Mouse (Mus musculus) liver, embryonic 11.5 days (tissue): ENCODE measurements at regions not wholly inside any gene's neighbourhood (a gene's known extent, or its start where the extent isn't known, plus 50 kb on each side); places are given as distances from the start of the nearest gene placed in this dataset.
"Not testable (repeated sequence)": the region's sequence is repeated elsewhere in the genome, so short reads cannot be mapped to it uniquely, and the experiment has no call there.

Experiments
- ATAC-seq: fragments of 200-750 bp; cut with Nextera tagmentation; replicated peaks from 2 replicates; pipeline ENCODE4 v1.8.0; 2017; ENCODE audit warnings: moderate number of reproducible peaks, mild to moderate bottlenecking, moderate TSS enrichment, moderate library complexity; ENCODE audit not compliant: low FRiP score
- DNase-seq: peaks from one replicate; pipeline ENCODE4 v3.0.0-alpha.2; 2017; ENCODE audit warnings: low spot score
- H3K27ac ChIP-seq: fragments of 300-500 bp; sonication (generic); 2 replicates; pipeline ENCODE4 v1.5.1; 2014; ENCODE audit warnings: mild to moderate bottlenecking, low read depth, low read length, control low read depth
- H3K27me3 ChIP-seq: fragments of 300-500 bp; sonication (generic); replicated peaks from 2 replicates; pipeline ENCODE4 v1.6.1; 2014; ENCODE audit warnings: low read length, mixed read lengths; ENCODE audit not compliant: control insufficient read depth, insufficient read depth
- H3K36me3 ChIP-seq: fragments of 300-500 bp; sonication (generic); 2 replicates; pipeline ENCODE4 v1.6.1; 2014; ENCODE audit warnings: mild to moderate bottlenecking, low read length, moderate library complexity, mixed read lengths; ENCODE audit not compliant: control insufficient read depth, insufficient read depth
- H3K4me1 ChIP-seq: fragments of 300-500 bp; sonication (generic); replicated peaks from 2 replicates; pipeline ENCODE4 v1.6.1; 2014; ENCODE audit warnings: low read length, mixed read lengths; ENCODE audit not compliant: control insufficient read depth, insufficient read depth
- H3K4me2 ChIP-seq: fragments of 300-500 bp; sonication (generic); 2 replicates; pipeline ENCODE4 v1.6.1; 2014; ENCODE audit warnings: mild to moderate bottlenecking, control low read depth, moderate library complexity
- H3K4me3 ChIP-seq: fragments of 300-500 bp; sonication (generic); 2 replicates; pipeline ENCODE4 v1.5.1; 2014; ENCODE audit warnings: low read depth, low read length, control low read depth
- H3K9ac ChIP-seq: fragments of 300-500 bp; sonication (generic); 2 replicates; pipeline ENCODE4 v1.6.1; 2014; ENCODE audit warnings: low read depth, low read length, control low read depth
- H3K9me3 ChIP-seq: fragments of 300-500 bp; sonication (generic); 2 replicates; pipeline ENCODE4 v1.6.1; 2016; ENCODE audit warnings: low read length, inconsistent platforms, mixed read lengths; ENCODE audit not compliant: control insufficient read depth
- WGBS: fragments of 180-500 bp; shearing (Covaris S2); extraction: QIAGEN DNeasy Blood & Tissue Kit; methylation state at CpG from one replicate; pipeline ENCODE4 v1.1.7; 2014; 5-methylcytosine and 5-hydroxymethylcytosine counted together

GRCm38 (mm10) chr6:31038445-31038844 is 79.6 kb upstream of the Klf14 start:
- not testable (repeated sequence) for H3K4me1 ChIP-seq, H3K9me3 ChIP-seq, H3K27me3 ChIP-seq, ATAC-seq, H3K4me3 ChIP-seq, H3K27ac ChIP-seq, H3K9ac ChIP-seq, H3K36me3 ChIP-seq, DNase-seq, H3K4me2 ChIP-seq
- WGBS = 3% methylated on average over 2 of the region's 2 CpGs

DNA sequence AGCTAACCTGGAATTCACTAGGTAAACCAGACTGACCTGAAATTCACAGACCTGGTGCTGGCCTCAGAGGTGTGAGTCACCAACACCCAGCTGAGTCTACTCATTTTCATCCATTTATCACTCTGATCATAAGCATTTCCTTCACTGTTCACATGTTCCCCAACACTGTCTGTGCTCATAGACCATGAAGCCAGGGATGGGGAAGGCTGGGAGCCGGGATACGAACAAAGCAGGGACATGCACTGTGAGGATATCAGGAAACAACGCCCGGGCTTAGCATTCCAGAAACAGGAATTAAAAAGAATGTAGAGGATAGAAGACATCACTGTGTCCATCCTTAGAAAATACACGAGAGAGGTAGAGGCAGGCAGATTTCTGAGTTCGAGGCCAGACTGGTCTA is 80.6 kb upstream of the Klf14 start:
- no peaks in the 10 kb centered on the region for H3K27me3 ChIP-seq
- no peaks in the 10 kb centered on the region for H3K4me1 ChIP-seq
- DNase-seq (no peak), ATAC-seq (no peak)
- no peak overlapping the region for H3K27ac ChIP-seq
- no peaks in the 10 kb centered on the region for H3K36me3 ChIP-seq
- no peak overlapping the region for H3K9ac ChIP-seq
- 76% methylated on average over 6 of the region's 6 CpGs for WGBS
- H3K4me3 ChIP-seq = no peak overlapping the region
- H3K9me3 ChIP-seq = no peaks in the 10 kb centered on the region
- no peak overlapping the region for H3K4me2 ChIP-seq

- H3K9me3 ChIP-seq = no peaks in the 10 kb centered on the region
- DNase-seq (no peak), ATAC-seq (no peak)
- H3K27me3 ChIP-seq = no peaks in the 10 kb centered on the region
- 85% methylated on average over 6 of the region's 6 CpGs for WGBS
- H3K4me2 ChIP-seq = no peak overlapping the region
- H3K4me3 ChIP-seq = no peak overlapping the region
- H3K27ac ChIP-seq = no peak overlapping the region
- H3K36me3 ChIP-seq = no peaks in the 10 kb centered on the region
- no peak overlapping the region for H3K9ac ChIP-seq
- no peaks in the 10 kb centered on the region for H3K4me1 ChIP-seq
Measured at GRCm38 (mm10) chr6:31040783-31041182, 81.9 kb upstream of the Klf14 start.

DNA sequence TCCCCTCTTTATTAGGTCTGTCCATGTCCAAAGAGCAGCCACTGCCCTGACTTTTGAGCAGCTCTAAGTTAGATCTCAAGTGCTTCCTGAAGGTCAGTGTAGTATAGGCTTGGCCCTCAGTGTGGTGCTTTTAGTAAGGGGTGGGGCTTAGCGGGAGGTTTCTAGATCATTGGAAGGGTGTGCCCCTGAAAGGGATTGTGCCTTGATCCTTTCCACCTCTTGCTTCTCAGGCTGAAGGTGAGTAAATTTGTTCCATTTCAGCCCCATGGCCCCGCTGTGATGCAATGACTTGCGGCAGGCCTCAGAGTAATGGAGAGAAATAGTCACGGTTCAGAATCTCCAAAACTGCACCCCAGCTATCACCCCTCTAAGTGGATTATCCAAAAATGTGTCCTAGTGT is 84.5 kb upstream of the Klf14 start:
- no peaks in the 10 kb centered on the region for H3K9me3 ChIP-seq
- H3K27ac ChIP-seq = no peak overlapping the region
- H3K4me2 ChIP-seq = no peak overlapping the region
- no peaks in the 10 kb centered on the region for H3K27me3 ChIP-seq
- H3K4me1 ChIP-seq = no peaks in the 10 kb centered on the region
- ATAC-seq = no peak
- 92% methylated on average over 4 of the region's 4 CpGs for WGBS
- no peaks in the 10 kb centered on the region for H3K36me3 ChIP-seq
- H3K4me3 ChIP-seq = no peak overlapping the region
- DNase-seq = no peak
- H3K9ac ChIP-seq = no peak overlapping the region

GRCm38 (mm10) chr6:31043919-31044318 is 85.0 kb upstream of the Klf14 start:
- Histone ChIP-seq H3K9me3 (no peaks in the 10 kb centered on the region), H3K4me3 (no peak overlapping the region), H3K4me2 (no peak overlapping the region), H3K27me3 (no peaks in the 10 kb centered on the region), H3K4me1 (no peaks in the 10 kb centered on the region), H3K27ac (no peak overlapping the region), H3K36me3 (no peaks in the 10 kb centered on the region), H3K9ac (no peak overlapping the region)
- WGBS = 83% methylated on average over 3 of the region's 3 CpGs
- DNase-seq (no peak), ATAC-seq (no peak)

DNA sequence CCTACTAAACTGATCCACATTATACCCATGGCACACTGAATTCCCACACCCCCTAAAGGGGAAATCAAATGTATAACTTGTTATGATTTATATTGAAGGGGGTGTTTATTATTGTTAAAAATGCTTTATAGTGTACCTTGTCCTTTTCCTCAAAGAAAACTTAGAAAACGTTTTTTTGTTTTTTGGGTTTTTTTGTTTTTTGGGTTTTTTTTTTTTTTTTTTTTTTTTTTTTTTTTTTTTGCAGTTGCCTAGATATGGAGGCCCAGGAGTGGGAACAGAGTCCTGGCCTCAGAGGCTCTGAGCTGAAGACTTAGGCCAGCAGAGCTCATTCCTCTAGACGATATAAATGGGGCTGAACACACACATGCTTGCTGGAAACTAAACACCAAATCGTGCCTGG is 87.3 kb upstream of the Klf14 start:
- no peak for ATAC-seq
- H3K4me2 ChIP-seq = no peak overlapping the region
- no peak for DNase-seq
- no peaks in the 10 kb centered on the region for H3K4me1 ChIP-seq
- no peak overlapping the region for H3K27ac ChIP-seq
- H3K27me3 ChIP-seq = no peaks in the 10 kb centered on the region
- no peak overlapping the region for H3K4me3 ChIP-seq
- no peak overlapping the region for H3K9ac ChIP-seq
- 64% methylated on average over 3 of the region's 3 CpGs for WGBS
- no peaks in the 10 kb centered on the region for H3K9me3 ChIP-seq
- H3K36me3 ChIP-seq = no peaks in the 10 kb centered on the region

DNA sequence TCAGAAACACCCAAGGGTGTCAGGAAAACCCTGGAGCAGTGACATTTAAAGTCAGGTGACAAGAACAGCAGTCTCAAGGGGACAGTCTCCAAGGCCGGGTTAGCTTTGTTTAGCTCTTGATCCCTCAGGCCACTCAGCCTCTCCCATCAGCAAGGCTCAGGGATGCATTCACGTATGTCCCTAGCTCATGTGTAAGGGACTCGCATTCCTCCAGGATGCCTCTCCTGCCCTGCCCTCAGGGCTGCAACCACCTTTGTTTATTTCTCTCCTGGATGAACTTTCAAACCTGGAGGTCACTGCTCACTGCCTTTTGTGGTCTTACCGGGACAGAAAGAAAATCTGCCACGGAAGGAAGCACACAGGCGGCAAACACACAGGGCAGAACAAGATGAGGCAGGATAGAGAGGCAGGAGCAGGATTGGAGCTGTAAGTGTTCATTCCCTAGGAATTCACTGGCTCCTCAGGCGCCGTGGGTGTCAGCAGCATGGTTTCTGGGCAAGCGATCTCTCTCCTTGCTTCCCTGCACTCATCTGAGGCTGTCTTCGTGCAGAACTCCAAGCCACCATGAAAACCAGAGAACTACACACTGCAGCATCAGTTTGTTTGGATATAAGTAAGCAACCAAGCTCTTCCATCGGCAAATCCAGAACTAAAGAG is 90.2 kb upstream of the Klf14 start:
- no peak for ATAC-seq
- Histone ChIP-seq H3K4me1 (no peaks in the 10 kb centered on the region), H3K36me3 (no peaks in the 10 kb centered on the region), H3K9ac (no peak overlapping the region), H3K4me2 (no peak overlapping the region), H3K4me3 (no peak overlapping the region), H3K9me3 (no peaks in the 10 kb centered on the region), H3K27ac (no peak overlapping the region), H3K27me3 (no peaks in the 10 kb centered on the region)
- no peak for DNase-seq
- 61% methylated on average over 11 of the region's 11 CpGs for WGBS

DNA sequence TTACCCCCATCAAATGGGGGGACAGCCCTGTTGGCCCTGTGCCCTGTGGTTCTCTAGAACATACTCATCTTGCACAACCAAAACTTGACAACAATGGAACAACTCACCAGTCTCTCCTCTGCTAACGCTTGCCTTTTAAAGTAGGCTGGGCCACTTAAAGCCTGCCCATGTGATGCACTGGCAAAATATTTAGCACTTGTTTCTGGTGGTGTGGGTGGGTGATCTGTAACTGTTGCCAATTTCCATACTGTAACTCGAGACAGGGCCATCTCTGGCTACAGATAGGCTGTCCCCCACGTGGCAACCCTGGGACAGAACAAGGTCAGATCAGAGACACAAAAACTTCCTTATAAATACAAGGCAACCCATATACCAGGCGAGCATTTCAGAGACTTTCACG is 92.0 kb upstream of the Klf14 start:
- Histone ChIP-seq H3K4me3 (no peak overlapping the region), H3K4me1 (no peaks in the 10 kb centered on the region), H3K9me3 (no peaks in the 10 kb centered on the region), H3K4me2 (no peak overlapping the region), H3K27me3 (no peaks in the 10 kb centered on the region), H3K36me3 (no peaks in the 10 kb centered on the region), H3K9ac (no peak overlapping the region), H3K27ac (no peak overlapping the region)
- no peak for DNase-seq
- 61% methylated on average over 5 of the region's 5 CpGs for WGBS
- no peak for ATAC-seq

DNA sequence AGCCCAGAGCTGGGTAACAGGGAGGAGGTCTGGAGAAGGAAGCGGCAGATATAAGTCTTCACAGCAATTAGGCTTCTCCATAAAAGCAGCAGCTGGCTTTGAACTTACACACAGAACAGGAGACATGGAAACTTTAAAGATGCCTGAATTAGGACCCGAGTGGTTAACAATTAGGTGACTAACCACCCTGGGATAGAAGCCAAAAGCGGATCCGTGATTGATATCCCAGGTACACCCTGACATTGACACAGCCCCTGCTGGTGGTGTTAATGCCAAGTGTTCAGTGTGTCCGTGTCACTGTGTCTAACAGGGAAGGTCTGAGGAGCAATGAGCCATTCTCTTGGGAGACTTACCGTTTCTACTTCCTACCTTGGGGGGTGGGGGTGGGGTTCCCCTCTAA is 92.9 kb upstream of the Klf14 start:
- no peak for ATAC-seq
- Histone ChIP-seq H3K4me2 (no peak overlapping the region), H3K27ac (no peak overlapping the region), H3K27me3 (no peaks in the 10 kb centered on the region), H3K9me3 (no peaks in the 10 kb centered on the region), H3K9ac (no peak overlapping the region), H3K36me3 (no peaks in the 10 kb centered on the region), H3K4me3 (no peak overlapping the region), H3K4me1 (no peaks in the 10 kb centered on the region)
- no peak for DNase-seq
- WGBS = 69% methylated on average over 6 of the region's 6 CpGs
